Mouse (Mus musculus) thymus, adult 2 months (tissue): ENCODE measurements at regions not wholly inside any gene's neighbourhood (a gene's known extent, or its start where the extent isn't known, plus 50 kb on each side); places are given as distances from the start of the nearest gene placed in this dataset.

Experiments used
- CTCF ChIP-seq: fragments of 200-500 bp; IDR thresholded peaks from 2 replicates; pipeline ENCODE4 v1.5.1; 2012; ENCODE audit warnings: mild to moderate bottlenecking, control low read depth, low read length, moderate library complexity, borderline replicate concordance; ENCODE audit not compliant: control insufficient read depth, poor library complexity, insufficient read depth; ENCODE audit errors: extremely low read depth
- POLR2A ChIP-seq: fragments of 200-500 bp; IDR thresholded peaks from 2 replicates; pipeline ENCODE4 v1.6.1; 2012; ENCODE audit warnings: mild to moderate bottlenecking, low read length, control low read depth, moderate library complexity; ENCODE audit not compliant: control insufficient read depth, poor library complexity, insufficient read depth; ENCODE audit errors: extremely low read depth

DNA sequence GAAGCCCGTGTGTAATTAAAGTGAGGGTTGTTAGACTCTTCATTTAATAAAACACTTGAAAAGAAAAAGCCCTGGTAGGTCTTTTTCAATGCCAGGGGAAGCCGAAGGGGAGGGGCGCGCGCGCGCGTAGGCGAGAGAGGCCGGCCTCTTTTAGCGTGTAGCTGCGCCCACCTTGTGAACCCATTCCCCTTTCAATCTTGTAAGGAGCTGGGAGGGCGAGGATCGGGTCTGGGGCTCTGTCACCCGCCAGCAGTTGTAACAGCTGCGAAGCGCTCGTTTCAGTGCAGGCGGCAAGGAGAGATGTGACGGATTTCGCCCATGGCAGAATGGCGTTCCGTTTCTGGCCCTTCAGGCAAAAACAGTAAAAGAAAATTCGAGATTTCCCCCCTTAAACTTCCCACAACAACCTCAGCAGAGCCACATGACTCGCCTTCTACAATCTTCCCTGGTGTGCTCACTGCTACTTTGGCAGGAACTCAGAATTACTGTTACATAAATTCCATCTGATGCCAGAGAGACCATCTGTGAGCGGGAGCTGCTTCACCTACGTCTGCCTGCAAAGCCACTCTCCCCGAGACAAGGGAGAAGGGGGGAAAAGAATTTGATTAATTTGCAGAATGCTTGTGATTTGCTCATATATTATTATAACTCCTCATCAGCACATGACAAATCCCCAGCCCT lies 436.4 kb downstream of the Zfp536 start:
- TF ChIP-seq POLR2A (no peak), CTCF (no peak)
